Mouse (Mus musculus) embryonic fibroblast, embryonic 13.5 days (primary cell): ENCODE data around the gene Rpl13a. TPM values are rescaled to one million over a fixed set of nuclear protein-coding genes. Genes with fewer than 3 reads are reported as not detected.
"Not testable (repeated sequence)": the region's sequence is repeated elsewhere in the genome, so short reads cannot be mapped to it uniquely, and the experiment has no call there.

Source experiments
- H3K27ac ChIP-seq: 2 replicates; pipeline ENCODE4 v1.5.1; 2012; ENCODE audit warnings: low read length, control low read depth, inconsistent platforms; ENCODE audit not compliant: insufficient read depth
- H3K4me1 ChIP-seq: 2 replicates; pipeline ENCODE4 v1.6.1; 2011; ENCODE audit warnings: low read length; ENCODE audit not compliant: control insufficient read depth, insufficient read depth
- H3K4me3 ChIP-seq: 2 replicates; pipeline ENCODE4 v1.5.1; 2011; ENCODE audit warnings: mild to moderate bottlenecking, control low read depth, low read length; ENCODE audit not compliant: insufficient read depth
- CTCF ChIP-seq: IDR thresholded peaks from 2 replicates; pipeline ENCODE4 v1.5.1; 2011; ENCODE audit warnings: mild to moderate bottlenecking, control low read depth, low read length, moderate library complexity, borderline replicate concordance; ENCODE audit not compliant: insufficient read depth
- POLR2A ChIP-seq: IDR thresholded peaks from 2 replicates; pipeline ENCODE4 v1.6.1; 2011; ENCODE audit warnings: low read depth, mild to moderate bottlenecking, control low read depth, low read length, moderate library complexity
- polyA plus RNA-seq: library from polyadenylated mRNA; stranded (reverse); fragments of >200 nt; gene quantifications from 2 replicates; pipeline ENCODE4 v1.2.4, GENCODE M21; 2011; ENCODE audit warnings: low read depth; ENCODE audit not compliant: missing spikeins, insufficient read length

Rpl13a gene
- polyA plus RNA-seq, 1 experiment = 3,370 TPM

- no peak overlapping the region for H3K27ac ChIP-seq
- H3K4me3 ChIP-seq = no peak overlapping the region
- TF ChIP-seq POLR2A (no peak), CTCF (no peak)
- H3K4me1 ChIP-seq = no peaks in the 10 kb centered on the region
These were observed 30.4 kb upstream of the Rpl13a start for GRCm38 (mm10) chr7:45158991-45159390.

- H3K4me1 ChIP-seq = no peaks in the 10 kb centered on the region
- TF ChIP-seq CTCF (no peak), POLR2A (no peak)
- no peak overlapping the region for H3K27ac ChIP-seq
These were observed 28.9 kb upstream of the Rpl13a start for GRCm38 (mm10) chr7:45157459-45157858.

GRCm38 (mm10) chr7:45156206-45156605, 27.6 kb upstream of the Rpl13a start:
- H3K4me3 ChIP-seq = no peak overlapping the region
- no peaks in the 10 kb centered on the region for H3K4me1 ChIP-seq
- no peak overlapping the region for H3K27ac ChIP-seq
- TF ChIP-seq POLR2A = no peak
- TF ChIP-seq CTCF = no peak

More at GRCm38 (mm10) chr7:45157459-45157858, 28.9 kb upstream of the Rpl13a start:
- no peak overlapping the region for H3K4me3 ChIP-seq

GRCm38 (mm10) chr7:45155590-45155989, 27.0 kb upstream of the Rpl13a start:
- H3K27ac ChIP-seq = no peak overlapping the region
- H3K4me1 ChIP-seq = no peaks in the 10 kb centered on the region
- H3K4me3 ChIP-seq = no peak overlapping the region
- TF ChIP-seq POLR2A (no peak; the same call in 1 of the 2 replicates), CTCF (no peak)

- H3K27ac ChIP-seq = no peak overlapping the region
- H3K4me3 ChIP-seq = peak overlapping the region; percentile 38
- no peaks in the 10 kb centered on the region for H3K4me1 ChIP-seq
- TF ChIP-seq POLR2A (no peak), CTCF (peak; percentile 51; the same call in 1 of the 2 replicates)
These were observed 26.5 kb upstream of the Rpl13a start for GRCm38 (mm10) chr7:45154993-45155514.

GRCm38 (mm10) chr7:45154096-45154992, 25.8 kb upstream of the Rpl13a start, which contains the start of the genes Pih1d1 and Aldh16a1:
Pih1d1 (plus strand) TSS chr7:45154303.
Aldh16a1 (minus strand) TSS chr7:45154584.
- Histone ChIP-seq H3K4me1 (no peaks in the 10 kb centered on the region), H3K4me3 (peak within 1 kb of the TSS; percentile 72), H3K27ac (peak within 1 kb of the TSS; percentile 95)
- TF ChIP-seq CTCF = no peak
- peak; percentile 85 for TF ChIP-seq POLR2A

- peak overlapping the region; percentile 72 for H3K4me3 ChIP-seq
- peak overlapping the region; percentile 83 for H3K27ac ChIP-seq
- H3K4me1 ChIP-seq = no peaks in the 10 kb centered on the region
- TF ChIP-seq POLR2A (no peak; the same call in 1 of the 2 replicates), CTCF (no peak)
These were observed 25.0 kb upstream of the Rpl13a start for GRCm38 (mm10) chr7:45153586-45153985.

- not testable (repeated sequence) for H3K4me3 ChIP-seq, H3K27ac ChIP-seq, H3K4me1 ChIP-seq
These were observed 24.5 kb upstream of the Rpl13a start for GRCm38 (mm10) chr7:45153052-45153451.

- no peak overlapping the region for H3K4me3 ChIP-seq
- H3K4me1 ChIP-seq = no peaks in the 10 kb centered on the region
- TF ChIP-seq CTCF (no peak), POLR2A (no peak)
- H3K27ac ChIP-seq = no peak overlapping the region
These were observed 22.7 kb upstream of the Rpl13a start for GRCm38 (mm10) chr7:45151303-45151702.

- no peaks in the 10 kb centered on the region for H3K4me1 ChIP-seq
- H3K4me3 ChIP-seq = no peak overlapping the region
- TF ChIP-seq POLR2A (no peak), CTCF (no peak)
- no peak overlapping the region for H3K27ac ChIP-seq
These were observed 21.8 kb upstream of the Rpl13a start for GRCm38 (mm10) chr7:45150321-45150720.
